Mouse (Mus musculus): ENCODE data around the gene Sipa1l2. TPM values are rescaled to one million over a fixed set of nuclear protein-coding genes. Genes with fewer than 3 reads are reported as not detected.
"Not testable (repeated sequence)": the region's sequence is repeated elsewhere in the genome, so short reads cannot be mapped to it uniquely, and the experiment has no call there.

Gene Sipa1l2
- total and polyA plus RNA-seq, 3 experiments, result 0.05 TPM; not detected in 2

- H3K4me1 ChIP-seq (ENCODE audit: insufficient read depth, low read depth, low read length), result no peaks in the 10 kb centered on the region
- no peak overlapping the region for H3K4me3 ChIP-seq (ENCODE audit: low read depth, low read length)
- TF ChIP-seq GATA2 (IDR thresholded peaks at IDR 0.05; ENCODE audit: borderline replicate concordance, low read depth, low read length), result no peak
- no peak for TF ChIP-seq TAL1 (conservative IDR thresholded peaks at IDR 0.05; ENCODE audit: low read depth, low read length)
- no peak for TF ChIP-seq GATA1 (IDR thresholded peaks at IDR 0.05; ENCODE audit: borderline replicate concordance, low read length)
- no peak for TF ChIP-seq POLR2AphosphoS5 (IDR thresholded peaks at IDR 0.05; ENCODE audit: insufficient replicate concordance, low read depth, low read length)
- no peak for TF ChIP-seq CTCF (IDR thresholded peaks at IDR 0.05; ENCODE audit: low read depth, low read length)
- no peaks in the 10 kb centered on the region for H3K36me3 ChIP-seq (replicated peaks)
- peaks cover 74% of the 10 kb centered on the region for H3K9me3 ChIP-seq (replicated peaks)
- no peak for ATAC-seq (ENCODE audit: extremely low read depth, insufficient number of reproducible peaks, low FRiP score, poor library complexity, severe bottlenecking)
- DNase-seq (ENCODE audit: low spot score), result no peak
- H3K27me3 ChIP-seq (ENCODE audit: insufficient read depth, low read length), result no peaks in the 10 kb centered on the region
These were observed 171.6 kb downstream of the Sipa1l2 start for GRCm38 (mm10) chr8:125397981-125398380.

DNA sequence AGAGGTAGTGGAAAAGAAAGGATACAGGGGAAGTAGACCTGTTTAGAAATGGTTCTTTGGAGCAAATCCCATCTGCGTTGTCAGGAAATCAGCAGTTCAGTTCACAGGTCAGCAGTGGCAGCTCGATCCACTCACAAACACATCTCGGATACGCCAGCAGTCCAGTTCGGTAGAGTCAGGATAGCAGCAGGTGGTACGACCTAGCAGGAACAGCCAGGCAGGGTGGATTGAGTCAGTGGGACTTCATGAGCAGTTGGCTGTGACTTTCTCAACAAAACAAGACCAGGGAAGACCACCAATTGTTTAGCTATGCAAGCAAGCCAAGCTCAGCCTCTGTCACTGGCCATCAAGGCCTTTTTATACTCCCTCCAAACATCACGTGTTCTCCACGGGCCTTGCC lies 173.9 kb downstream of the Sipa1l2 start:
- not testable (repeated sequence) for DNase-seq (ENCODE audit: low spot score); ATAC-seq (ENCODE audit: extremely low read depth, insufficient number of reproducible peaks, low FRiP score, poor library complexity, severe bottlenecking); H3K27me3 ChIP-seq (ENCODE audit: insufficient read depth, low read length); H3K36me3 ChIP-seq (replicated peaks); H3K4me1 ChIP-seq (ENCODE audit: insufficient read depth, low read depth, low read length); H3K4me3 ChIP-seq (ENCODE audit: low read depth, low read length)
- peaks cover 70% of the 10 kb centered on the region for H3K9me3 ChIP-seq (replicated peaks)

DNA sequence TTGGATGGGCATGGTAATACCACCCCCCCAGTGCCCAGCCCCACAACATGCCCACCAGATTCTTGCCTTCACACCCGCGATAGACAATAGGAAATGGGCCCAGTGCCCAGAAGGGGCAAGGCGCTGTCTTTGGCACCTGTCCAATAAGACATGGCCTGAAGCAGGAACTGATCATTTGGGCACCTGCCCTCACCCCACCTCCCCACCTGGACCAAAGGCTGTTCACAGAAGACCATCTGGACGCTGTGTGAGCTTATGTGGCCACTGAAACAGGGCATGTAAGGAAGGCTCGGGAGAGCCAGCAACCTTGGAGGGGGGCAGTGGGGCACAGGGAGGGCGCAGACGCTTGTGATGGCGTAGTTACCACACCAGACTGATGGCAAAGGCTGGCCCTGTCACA lies 174.6 kb downstream of the Sipa1l2 start:
- no peaks in the 10 kb centered on the region for H3K27me3 ChIP-seq (ENCODE audit: insufficient read depth, low read length)
- ATAC-seq (ENCODE audit: extremely low read depth, insufficient number of reproducible peaks, low FRiP score, poor library complexity, severe bottlenecking) (no peak), DNase-seq (ENCODE audit: low spot score) (no peak)
- H3K9me3 ChIP-seq (replicated peaks), result peaks cover 71% of the 10 kb centered on the region
- H3K4me3 ChIP-seq (ENCODE audit: low read depth, low read length), result no peak overlapping the region; the same call in 1 of the 2 replicates
- no peak for TF ChIP-seq GATA1 (IDR thresholded peaks at IDR 0.05; ENCODE audit: borderline replicate concordance, low read length)
- no peaks in the 10 kb centered on the region for H3K4me1 ChIP-seq (ENCODE audit: insufficient read depth, low read depth, low read length)
- no peaks in the 10 kb centered on the region for H3K36me3 ChIP-seq (replicated peaks)

DNA sequence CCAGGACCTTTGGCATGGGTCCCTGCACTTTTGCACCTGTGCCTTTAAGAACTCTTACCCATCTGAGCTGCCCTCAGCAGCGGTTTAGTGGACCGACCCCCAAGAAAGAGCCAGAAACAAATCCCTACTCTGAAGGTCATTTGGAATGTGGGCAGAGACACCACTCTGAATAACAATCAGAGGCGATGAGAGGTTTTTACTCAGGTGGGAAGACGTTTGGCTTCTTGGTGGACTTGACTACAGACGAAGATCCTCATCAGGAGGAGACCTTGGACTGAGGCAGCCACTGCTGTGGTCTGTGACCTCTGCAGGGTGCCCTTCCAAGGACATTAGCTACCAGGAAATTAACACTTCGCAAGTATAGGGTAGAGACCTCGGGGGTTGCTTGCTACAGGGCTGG lies 177.9 kb downstream of the Sipa1l2 start:
- Histone ChIP-seq H3K36me3 (replicated peaks) (no peaks in the 10 kb centered on the region), H3K4me3 (ENCODE audit: low read depth, low read length) (no peak overlapping the region), H3K9me3 (replicated peaks) (peaks cover 73% of the 10 kb centered on the region), H3K4me1 (ENCODE audit: insufficient read depth, low read depth, low read length) (no peaks in the 10 kb centered on the region), H3K27me3 (ENCODE audit: insufficient read depth, low read length) (no peaks in the 10 kb centered on the region)
- TF ChIP-seq POLR2AphosphoS5 (IDR thresholded peaks at IDR 0.05; ENCODE audit: insufficient replicate concordance, low read depth, low read length), result no peak
- no peak for TF ChIP-seq TAL1 (conservative IDR thresholded peaks at IDR 0.05; ENCODE audit: low read depth, low read length)
- no peak for TF ChIP-seq CTCF (IDR thresholded peaks at IDR 0.05; ENCODE audit: low read depth, low read length)
- TF ChIP-seq GATA1 (IDR thresholded peaks at IDR 0.05; ENCODE audit: borderline replicate concordance, low read length), result no peak
- TF ChIP-seq GATA2 (IDR thresholded peaks at IDR 0.05; ENCODE audit: borderline replicate concordance, low read depth, low read length), result no peak
- ATAC-seq (ENCODE audit: extremely low read depth, insufficient number of reproducible peaks, low FRiP score, poor library complexity, severe bottlenecking), result no peak
- no peak for DNase-seq (ENCODE audit: low spot score)

DNA sequence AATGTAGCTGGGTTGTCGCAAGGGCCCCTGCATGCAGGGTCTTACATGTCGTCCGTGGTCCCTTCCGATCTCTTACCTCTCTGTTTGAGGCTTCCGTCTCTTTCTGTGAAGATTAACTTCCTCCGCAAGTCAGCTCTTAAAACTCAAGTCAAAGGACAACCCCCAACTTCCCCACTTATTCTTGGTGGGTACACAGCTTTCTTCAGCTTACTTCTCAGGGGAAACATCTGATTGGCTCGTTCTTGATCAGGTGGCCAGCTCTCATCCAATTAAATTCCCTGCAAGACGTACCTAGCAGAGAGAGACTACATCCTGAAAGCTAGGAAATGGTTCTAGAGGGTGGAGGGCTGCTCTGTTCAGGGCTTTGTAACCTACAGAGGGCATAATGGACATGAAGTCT lies 178.3 kb downstream of the Sipa1l2 start:
- no peaks in the 10 kb centered on the region for H3K4me1 ChIP-seq (ENCODE audit: insufficient read depth, low read depth, low read length)
- H3K9me3 ChIP-seq (replicated peaks), result peaks cover 74% of the 10 kb centered on the region
- DNase-seq (ENCODE audit: low spot score) (no peak), ATAC-seq (ENCODE audit: extremely low read depth, insufficient number of reproducible peaks, low FRiP score, poor library complexity, severe bottlenecking) (no peak)
- no peak overlapping the region for H3K4me3 ChIP-seq (ENCODE audit: low read depth, low read length)
- TF ChIP-seq POLR2AphosphoS5 (IDR thresholded peaks at IDR 0.05; ENCODE audit: insufficient replicate concordance, low read depth, low read length), result no peak
- TF ChIP-seq TAL1 (conservative IDR thresholded peaks at IDR 0.05; ENCODE audit: low read depth, low read length), result no peak
- no peak for TF ChIP-seq GATA1 (IDR thresholded peaks at IDR 0.05; ENCODE audit: borderline replicate concordance, low read length)
- TF ChIP-seq GATA2 (IDR thresholded peaks at IDR 0.05; ENCODE audit: borderline replicate concordance, low read depth, low read length), result no peak
- no peak for TF ChIP-seq CTCF (IDR thresholded peaks at IDR 0.05; ENCODE audit: low read depth, low read length)
- H3K27me3 ChIP-seq (ENCODE audit: insufficient read depth, low read length), result no peaks in the 10 kb centered on the region
- H3K36me3 ChIP-seq (replicated peaks), result no peaks in the 10 kb centered on the region

DNA sequence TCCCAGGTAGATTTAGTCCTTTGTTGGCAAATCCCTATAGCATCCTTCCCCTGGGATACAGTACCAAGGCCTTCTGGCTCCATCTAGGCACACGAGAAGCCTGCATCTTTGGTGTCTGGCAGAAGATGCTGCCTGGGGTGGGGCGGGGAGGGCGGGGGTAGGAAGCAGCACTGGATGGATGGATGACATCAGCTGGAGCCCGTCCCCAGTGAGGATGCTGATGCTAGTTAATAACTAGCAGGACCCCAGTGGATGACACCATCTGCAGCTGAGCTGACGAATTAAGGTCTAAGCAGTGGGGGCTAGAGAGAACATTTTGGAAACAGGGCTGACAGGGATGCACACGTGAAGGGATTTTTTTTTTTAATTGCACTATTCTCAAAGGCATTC lies 179.1 kb downstream of the Sipa1l2 start:
- no peak for DNase-seq (ENCODE audit: low spot score)
- H3K4me1 ChIP-seq (ENCODE audit: insufficient read depth, low read depth, low read length), result no peaks in the 10 kb centered on the region
- H3K9me3 ChIP-seq (replicated peaks), result peaks cover 71% of the 10 kb centered on the region
- no peak overlapping the region for H3K4me3 ChIP-seq (ENCODE audit: low read depth, low read length)
- H3K36me3 ChIP-seq (replicated peaks), result no peaks in the 10 kb centered on the region
- H3K27me3 ChIP-seq (ENCODE audit: insufficient read depth, low read length), result no peaks in the 10 kb centered on the region
- no peak for ATAC-seq (ENCODE audit: extremely low read depth, insufficient number of reproducible peaks, low FRiP score, poor library complexity, severe bottlenecking)
- TF ChIP-seq TAL1 (conservative IDR thresholded peaks at IDR 0.05; ENCODE audit: low read depth, low read length) (no peak), GATA2 (IDR thresholded peaks at IDR 0.05; ENCODE audit: borderline replicate concordance, low read depth, low read length) (no peak), CTCF (IDR thresholded peaks at IDR 0.05; ENCODE audit: low read depth, low read length) (no peak), GATA1 (IDR thresholded peaks at IDR 0.05; ENCODE audit: borderline replicate concordance, low read length) (no peak), POLR2AphosphoS5 (IDR thresholded peaks at IDR 0.05; ENCODE audit: insufficient replicate concordance, low read depth, low read length) (no peak)

- no peak overlapping the region for H3K4me3 ChIP-seq (ENCODE audit: low read depth, low read length)
- H3K4me1 ChIP-seq (ENCODE audit: insufficient read depth, low read depth, low read length), result no peaks in the 10 kb centered on the region
- peaks cover 73% of the 10 kb centered on the region for H3K9me3 ChIP-seq (replicated peaks)
- ATAC-seq (ENCODE audit: extremely low read depth, insufficient number of reproducible peaks, low FRiP score, poor library complexity, severe bottlenecking), result no peak
- TF ChIP-seq GATA1 (IDR thresholded peaks at IDR 0.05; ENCODE audit: borderline replicate concordance, low read length) (no peak), TAL1 (conservative IDR thresholded peaks at IDR 0.05; ENCODE audit: low read depth, low read length) (no peak), CTCF (IDR thresholded peaks at IDR 0.05; ENCODE audit: low read depth, low read length) (no peak), GATA2 (IDR thresholded peaks at IDR 0.05; ENCODE audit: borderline replicate concordance, low read depth, low read length) (no peak), POLR2AphosphoS5 (IDR thresholded peaks at IDR 0.05; ENCODE audit: insufficient replicate concordance, low read depth, low read length) (no peak)
- no peaks in the 10 kb centered on the region for H3K36me3 ChIP-seq (replicated peaks)
- no peaks in the 10 kb centered on the region for H3K27me3 ChIP-seq (ENCODE audit: insufficient read depth, low read length)
- no peak for DNase-seq (ENCODE audit: low spot score)
These were observed 179.7 kb downstream of the Sipa1l2 start for GRCm38 (mm10) chr8:125389756-125390505.
